Mouse (Mus musculus) spleen, postnatal 4 days (tissue): ENCODE data around the gene Zfp872.
"Not testable (repeated sequence)": the region's sequence is repeated elsewhere in the genome, so short reads cannot be mapped to it uniquely, and the experiment has no call there.

Experiments
- DNase-seq, 2 experiments: peaks; one replicate each; pipeline ENCODE4 v3.0.0; 2022; ENCODE audit warnings: low spot score in 2 of 2

Zfp872 gene

GRCm38 (mm10) chr9:22188025-22188611 lies at the start of gene Zfp872:
TSS of gene Zfp872 (plus strand) at chr9:22188090.
- no peak for DNase-seq

- peak in 1 of 2 experiments; percentile 78 for DNase-seq
Measured at GRCm38 (mm10) chr9:22138480-22138879, 49.4 kb upstream of the Zfp872 start.

GRCm38 (mm10) chr9:22139746-22140145 lies 48.1 kb upstream of the Zfp872 start:
- no peak for DNase-seq

- DNase-seq: peak; percentile 87 to 97
Measured at GRCm38 (mm10) chr9:22143108-22144037, 44.5 kb upstream of the Zfp872 start.

- no peak for DNase-seq
Measured at GRCm38 (mm10) chr9:22144304-22144965, 43.5 kb upstream of the Zfp872 start.

- peak in 1 of 2 experiments; percentile 68 for DNase-seq
Measured at GRCm38 (mm10) chr9:22149426-22150248, 38.3 kb upstream of the Zfp872 start.

GRCm38 (mm10) chr9:22150249-22150693 lies 37.6 kb upstream of the Zfp872 start:
- not testable (repeated sequence) for DNase-seq

GRCm38 (mm10) chr9:22150946-22151345 lies 36.9 kb upstream of the Zfp872 start:
- no peak for DNase-seq

- no peak for DNase-seq
Measured at GRCm38 (mm10) chr9:22153810-22154209, 34.1 kb upstream of the Zfp872 start.

- DNase-seq: peak; percentile 75 to 90
Measured at GRCm38 (mm10) chr9:22155614-22156013, 32.3 kb upstream of the Zfp872 start.

- DNase-seq: peak; percentile 99
Measured at GRCm38 (mm10) chr9:22156497-22157245, 31.2 kb upstream of the Zfp872 start, which contains the start of gene Pigyl. TSS of gene Pigyl (plus strand) at chr9:22156846.

- DNase-seq: no peak
Measured at GRCm38 (mm10) chr9:22157516-22158265, 30.2 kb upstream of the Zfp872 start.

GRCm38 (mm10) chr9:22161299-22161698 lies 26.6 kb upstream of the Zfp872 start:
- no peak for DNase-seq

GRCm38 (mm10) chr9:22162305-22162704 lies 25.6 kb upstream of the Zfp872 start:
- DNase-seq: no peak

- no peak for DNase-seq
Measured at GRCm38 (mm10) chr9:22162912-22163311, 25.0 kb upstream of the Zfp872 start.

GRCm38 (mm10) chr9:22164711-22165668 lies 22.9 kb upstream of the Zfp872 start:
- no peak for DNase-seq

GRCm38 (mm10) chr9:22165964-22166363 lies 21.9 kb upstream of the Zfp872 start:
- DNase-seq: no peak

- DNase-seq: peak in 1 of 2 experiments; percentile 41
Measured at GRCm38 (mm10) chr9:22166686-22167085, 21.2 kb upstream of the Zfp872 start.

- peak in 1 of 2 experiments; percentile 53 for DNase-seq
Measured at GRCm38 (mm10) chr9:22167751-22168150, 20.1 kb upstream of the Zfp872 start.
